Mouse (Mus musculus) limb, embryonic 11.5 days (tissue): Measurements from ENCODE around the gene Lmo1. TPM values are rescaled to one million over a fixed set of nuclear protein-coding genes. Genes with fewer than 3 reads are reported as not detected.
"Not testable (repeated sequence)": the region's sequence is repeated elsewhere in the genome, so short reads cannot be mapped to it uniquely, and the experiment has no call there.

Experiments
- ATAC-seq: fragments of 200-750 bp; cut with Nextera tagmentation; 2 replicates; pipeline ENCODE4 v1.8.0; 2017; ENCODE audit warnings: low read depth; ENCODE audit not compliant: insufficient number of reproducible peaks, low FRiP score, low TSS enrichment
- DNase-seq: peaks from one replicate; pipeline ENCODE4 v3.0.0-alpha.2; 2015; ENCODE audit warnings: low spot score
- H3K27ac ChIP-seq: fragments of 300-500 bp; sonication (generic); replicated peaks from 2 replicates; pipeline ENCODE4 v1.5.1; 2014; ENCODE audit warnings: low read depth, mild to moderate bottlenecking, low read length
- H3K27me3 ChIP-seq: fragments of 300-500 bp; sonication (generic); 2 replicates; pipeline ENCODE4 v1.6.1; 2014; ENCODE audit warnings: mild to moderate bottlenecking, low read length, mixed read lengths; ENCODE audit not compliant: control insufficient read depth, insufficient read depth
- H3K36me3 ChIP-seq: fragments of 300-500 bp; sonication (generic); 2 replicates; pipeline ENCODE4 v1.6.1; 2014; ENCODE audit warnings: mild to moderate bottlenecking, low read length, moderate library complexity, mixed read lengths; ENCODE audit not compliant: control insufficient read depth, insufficient read depth
- H3K4me1 ChIP-seq: fragments of 300-500 bp; sonication (generic); 2 replicates; pipeline ENCODE4 v1.6.1; 2014; ENCODE audit warnings: low read length, mixed read lengths; ENCODE audit not compliant: control insufficient read depth, insufficient read depth
- H3K4me2 ChIP-seq: fragments of 300-500 bp; sonication (generic); 2 replicates; pipeline ENCODE4 v1.6.1; 2014; ENCODE audit warnings: low read depth, mild to moderate bottlenecking, moderate library complexity; ENCODE audit not compliant: severe bottlenecking
- H3K4me3 ChIP-seq: fragments of 300-500 bp; sonication (generic); 2 replicates; pipeline ENCODE4 v1.5.1; 2014; ENCODE audit warnings: low read depth, low read length
- H3K9ac ChIP-seq: fragments of 300-500 bp; sonication (generic); 2 replicates; pipeline ENCODE4 v1.6.1; 2014; ENCODE audit warnings: mild to moderate bottlenecking, low read length
- H3K9me3 ChIP-seq: fragments of 300-500 bp; sonication (generic); 2 replicates; pipeline ENCODE4 v1.6.1; 2016; ENCODE audit warnings: low read length; ENCODE audit not compliant: control insufficient read depth
- WGBS: fragments of 180-500 bp; shearing (Covaris S2); extraction: QIAGEN DNeasy Blood & Tissue Kit; methylation state at CpG from one replicate; pipeline ENCODE4 v1.1.7; 2014; 5-methylcytosine and 5-hydroxymethylcytosine counted together
- polyA plus RNA-seq: library from polyadenylated mRNA; unstranded; fragments of >200 nt; fragmentation: Nextera tagmentation; extraction: Ambion mirVana; gene quantifications from 2 replicates; pipeline ENCODE4 v1.2.1, GENCODE M21; 2014

The Lmo1 gene
- polyA plus RNA-seq, 1 experiment from 2014 or later: 34.8 TPM

GRCm38 (mm10) chr7:109094294-109094693 lies 80.7 kb downstream of the Lmo1 start:
- Histone ChIP-seq H3K36me3 (no peaks in the 10 kb centered on the region), H3K4me1 (no peaks in the 10 kb centered on the region), H3K9ac (no peak overlapping the region), H3K4me3 (no peak overlapping the region), H3K9me3 (no peaks in the 10 kb centered on the region), H3K27me3 (no peaks in the 10 kb centered on the region), H3K4me2 (no peak overlapping the region), H3K27ac (no peak overlapping the region)
- ATAC-seq (no peak), DNase-seq (no peak)
- WGBS: no CpG with 5 or more reads among the region's 7 CpGs

- H3K4me2 ChIP-seq, H3K9me3 ChIP-seq, ATAC-seq, H3K9ac ChIP-seq, H3K4me1 ChIP-seq, H3K27me3 ChIP-seq, H3K36me3 ChIP-seq, H3K27ac ChIP-seq, H3K4me3 ChIP-seq, DNase-seq: not testable (repeated sequence)
- WGBS: no CpG with 5 or more reads among the region's 2 CpGs
Measured at GRCm38 (mm10) chr7:109091316-109091715, 83.7 kb downstream of the Lmo1 start.

Other genes starting within 250 kb of the Lmo1 start
- 0.71 and 0.75 TPM in 2 replicates for gene Nlrp10, start 245.0 kb downstream of the Lmo1 start, polyA plus RNA-seq
- gene Eif3f, start 240.8 kb downstream of the Lmo1 start, polyA plus RNA-seq: 96.1 and 97.2 TPM in 2 replicates
- 3.7 and 4.2 TPM in 2 replicates for gene Tub, start 224.9 kb downstream of the Lmo1 start, polyA plus RNA-seq
- 4.7 and 5.1 TPM in 2 replicates for gene Ric3, start 91.9 kb downstream of the Lmo1 start, polyA plus RNA-seq